Mouse (Mus musculus): ENCODE results near the gene Tssk2. TPM values are rescaled to one million over a fixed set of nuclear protein-coding genes. Genes with fewer than 3 reads are reported as not detected.

Gene Tssk2
- polyA plus RNA-seq, 1 experiment from 2014 or later = not detected

- Histone ChIP-seq H3K4me1 (replicated peaks) (peaks cover 2% of the 10 kb centered on the region), H3K27me3 (no peaks in the 10 kb centered on the region), H3K4me2 (no peak overlapping the region), H3K27ac (replicated peaks) (no peak overlapping the region), H3K9ac (no peak overlapping the region), H3K4me3 (no peak overlapping the region), H3K9me3 (no peaks in the 10 kb centered on the region), H3K36me3 (no peaks in the 10 kb centered on the region)
- WGBS = 70% methylated on average over 9 of the region's 9 CpGs
- no peak for ATAC-seq (ENCODE audit: low FRiP score, low read depth)
Observed at GRCm38 (mm10) chr16:17933594-17934444, 35.4 kb downstream of the Tssk2 start.

- H3K9ac ChIP-seq = no peak overlapping the region
- 71% methylated on average over 3 of the region's 3 CpGs for WGBS
- no peak overlapping the region for H3K4me3 ChIP-seq
- H3K36me3 ChIP-seq = no peaks in the 10 kb centered on the region
- H3K27ac ChIP-seq (replicated peaks) = no peak overlapping the region
- H3K4me1 ChIP-seq (replicated peaks) = no peaks in the 10 kb centered on the region
- H3K4me2 ChIP-seq = no peak overlapping the region
- ATAC-seq (ENCODE audit: low FRiP score, low read depth) = no peak
- H3K27me3 ChIP-seq = no peaks in the 10 kb centered on the region
- no peaks in the 10 kb centered on the region for H3K9me3 ChIP-seq
Observed at GRCm38 (mm10) chr16:17934445-17934910, 36.0 kb downstream of the Tssk2 start.

GRCm38 (mm10) chr16:17936776-17937175 lies 38.3 kb downstream of the Tssk2 start:
- H3K9ac ChIP-seq = no peak overlapping the region
- WGBS = 82% methylated on average over 10 of the region's 10 CpGs

GRCm38 (mm10) chr16:17938187-17938586 lies 39.8 kb downstream of the Tssk2 start:
- Histone ChIP-seq H3K9ac (no peak overlapping the region), H3K4me1 (replicated peaks) (no peaks in the 10 kb centered on the region), H3K4me3 (no peak overlapping the region), H3K27me3 (no peaks in the 10 kb centered on the region), H3K27ac (replicated peaks) (no peak overlapping the region), H3K9me3 (no peaks in the 10 kb centered on the region), H3K4me2 (no peak overlapping the region), H3K36me3 (no peaks in the 10 kb centered on the region)
- no peak for ATAC-seq (ENCODE audit: low FRiP score, low read depth)
- 87% methylated on average over 7 of the region's 7 CpGs for WGBS

More at GRCm38 (mm10) chr16:17936776-17937175, 38.3 kb downstream of the Tssk2 start:
- Histone ChIP-seq H3K27ac (replicated peaks) (no peak overlapping the region), H3K4me3 (no peak overlapping the region), H3K36me3 (no peaks in the 10 kb centered on the region), H3K27me3 (no peaks in the 10 kb centered on the region), H3K4me1 (replicated peaks) (no peaks in the 10 kb centered on the region), H3K4me2 (no peak overlapping the region), H3K9me3 (no peaks in the 10 kb centered on the region)
- ATAC-seq (ENCODE audit: low FRiP score, low read depth) = no peak

GRCm38 (mm10) chr16:17938821-17939220 lies 40.4 kb downstream of the Tssk2 start:
- Histone ChIP-seq H3K36me3 (no peaks in the 10 kb centered on the region), H3K9ac (no peak overlapping the region), H3K27me3 (no peaks in the 10 kb centered on the region), H3K4me2 (peak overlapping the region; percentile 11; the same call in 1 of the 2 replicates), H3K4me1 (replicated peaks) (no peaks in the 10 kb centered on the region), H3K27ac (replicated peaks) (no peak overlapping the region), H3K4me3 (no peak overlapping the region), H3K9me3 (no peaks in the 10 kb centered on the region)
- WGBS = 9% methylated on average over 7 of the region's 7 CpGs
- peak; percentile 68 for ATAC-seq (ENCODE audit: low FRiP score, low read depth)

- H3K4me1 ChIP-seq (replicated peaks) = no peaks in the 10 kb centered on the region
- no peaks in the 10 kb centered on the region for H3K9me3 ChIP-seq
- no peaks in the 10 kb centered on the region for H3K27me3 ChIP-seq
- H3K4me3 ChIP-seq = no peak overlapping the region
- 40% methylated on average over 9 of the region's 9 CpGs for WGBS
- H3K4me2 ChIP-seq = peak overlapping the region; percentile 11; the same call in 1 of the 2 replicates
- H3K36me3 ChIP-seq = no peaks in the 10 kb centered on the region
- H3K9ac ChIP-seq = no peak overlapping the region
- no peak overlapping the region; the same call in 1 of the 2 replicates for H3K27ac ChIP-seq (replicated peaks)
- ATAC-seq (ENCODE audit: low FRiP score, low read depth) = peak; percentile 56; the same call in 1 of the 2 replicates
Observed at GRCm38 (mm10) chr16:17939255-17939751, 40.9 kb downstream of the Tssk2 start.

- Histone ChIP-seq H3K27me3 (no peaks in the 10 kb centered on the region), H3K4me3 (no peak overlapping the region), H3K27ac (replicated peaks) (no peak overlapping the region), H3K4me1 (replicated peaks) (no peaks in the 10 kb centered on the region), H3K4me2 (no peak overlapping the region), H3K9me3 (no peaks in the 10 kb centered on the region), H3K9ac (no peak overlapping the region), H3K36me3 (no peaks in the 10 kb centered on the region)
- WGBS = 73% methylated on average over 8 of the region's 8 CpGs
- ATAC-seq (ENCODE audit: low FRiP score, low read depth) = no peak
Observed at GRCm38 (mm10) chr16:17943466-17943865, 45.0 kb downstream of the Tssk2 start.

- WGBS = 56% methylated on average over 7 of the region's 7 CpGs
- Histone ChIP-seq H3K9ac (no peak overlapping the region), H3K4me3 (no peak overlapping the region), H3K4me1 (replicated peaks) (no peaks in the 10 kb centered on the region), H3K9me3 (no peaks in the 10 kb centered on the region), H3K27me3 (no peaks in the 10 kb centered on the region), H3K27ac (replicated peaks) (no peak overlapping the region), H3K4me2 (no peak overlapping the region), H3K36me3 (no peaks in the 10 kb centered on the region)
- no peak for ATAC-seq (ENCODE audit: low FRiP score, low read depth)
Observed at GRCm38 (mm10) chr16:17945081-17945831, 46.8 kb downstream of the Tssk2 start.

GRCm38 (mm10) chr16:17949421-17949877 lies 51.0 kb downstream of the Tssk2 start:
- no peaks in the 10 kb centered on the region for H3K27me3 ChIP-seq
- whole genome bisulfite sequencing = 17% methylated on average over 2 of the region's 2 CpGs
- no peaks in the 10 kb centered on the region for H3K4me1 ChIP-seq (replicated peaks)
- H3K4me3 ChIP-seq = no peak overlapping the region
- ATAC-seq (ENCODE audit: low FRiP score, low read depth) = peak; percentile 42; the same call in 1 of the 2 replicates
- H3K9me3 ChIP-seq = no peaks in the 10 kb centered on the region
- H3K36me3 ChIP-seq = no peaks in the 10 kb centered on the region
- no peak overlapping the region for H3K9ac ChIP-seq
- H3K27ac ChIP-seq (replicated peaks) = no peak overlapping the region
- no peak overlapping the region for H3K4me2 ChIP-seq

Other genes with a start within 250 kb of the Tssk2 start
- gene Med15, start 165.7 kb upstream of the Tssk2 start, polyA plus RNA-seq (2015; fragmentation: Nextera tagmentation; extraction: Ambion mirVana) = 45.7 and 54.2 TPM in 2 replicates
- gene Klhl22, start 139.0 kb upstream of the Tssk2 start, polyA plus RNA-seq (2015; fragmentation: Nextera tagmentation; extraction: Ambion mirVana) = 85.1 and 95.0 TPM in 2 replicates
- gene Scarf2, start 101.4 kb upstream of the Tssk2 start, polyA plus RNA-seq (2015; fragmentation: Nextera tagmentation; extraction: Ambion mirVana) = 2.0 and 2.3 TPM in 2 replicates
- gene B830017H08Rik, start 65.5 kb upstream of the Tssk2 start, polyA plus RNA-seq (2015; fragmentation: Nextera tagmentation; extraction: Ambion mirVana) = 4.4 and 4.5 TPM in 2 replicates
- 3.1 and 5.4 TPM in 2 replicates for gene Car15, start 60.3 kb upstream of the Tssk2 start, polyA plus RNA-seq (2015; fragmentation: Nextera tagmentation; extraction: Ambion mirVana)
- gene Gm20518, start 7.0 kb upstream of the Tssk2 start, polyA plus RNA-seq (2015; fragmentation: Nextera tagmentation; extraction: Ambion mirVana) = 0.31 and 0.33 TPM in 2 replicates
- 0.04 TPM in 2 replicates for gene Tssk1, start 4.4 kb upstream of the Tssk2 start, polyA plus RNA-seq (2015; fragmentation: Nextera tagmentation; extraction: Ambion mirVana)
- 106 and 111 TPM in 2 replicates for gene Dgcr2, start 75 bp upstream of the Tssk2 start, polyA plus RNA-seq (2015; fragmentation: Nextera tagmentation; extraction: Ambion mirVana)
- gene Ess2, start 12.7 kb downstream of the Tssk2 start, polyA plus RNA-seq (2015; fragmentation: Nextera tagmentation; extraction: Ambion mirVana) = 42.5 and 49.6 TPM in 2 replicates
- 1.1 and 1.2 TPM in 2 replicates for gene Gsc2, start 16.4 kb downstream of the Tssk2 start, polyA plus RNA-seq (2015; fragmentation: Nextera tagmentation; extraction: Ambion mirVana)
- 193 and 203 TPM in 2 replicates for gene Slc25a1, start 29.6 kb downstream of the Tssk2 start, polyA plus RNA-seq (2015; fragmentation: Nextera tagmentation; extraction: Ambion mirVana)
- gene Vpreb2, start 81.8 kb downstream of the Tssk2 start, polyA plus RNA-seq (2015; fragmentation: Nextera tagmentation; extraction: Ambion mirVana) = not detected in 2 replicates
- gene Dgcr6, start 154.2 kb downstream of the Tssk2 start, polyA plus RNA-seq (2015; fragmentation: Nextera tagmentation; extraction: Ambion mirVana) = 155 and 158 TPM in 2 replicates
- 4.3 and 4.9 TPM in 2 replicates for gene Prodh, start 191.6 kb downstream of the Tssk2 start, polyA plus RNA-seq (2015; fragmentation: Nextera tagmentation; extraction: Ambion mirVana)
- 24.7 and 25.5 TPM in 2 replicates for gene Rtn4r, start 229.0 kb downstream of the Tssk2 start, polyA plus RNA-seq (2015; fragmentation: Nextera tagmentation; extraction: Ambion mirVana)